In genomic region chr2:128127121-128127671, GRCm38 (mm10) we compare ENCODE assay signal across 8 mouse cellular contexts. TPM values are rescaled to one million over a fixed set of nuclear protein-coding genes. Genes with fewer than 3 reads are reported as not detected.
DNase-seq lines count a peak whose midpoint lies in the region; ATAC-seq lines count a peak whose summit lies in the region.

No protein-coding gene starts in this region.

- H3K27ac ChIP-seq in intestine, embryonic 15.5 days = peak overlapping the region; percentile 83

- 0 out of 2 replicates have a peak, but pooled peaks cover 3% of the 10 kb centered on the region for H3K36me3 ChIP-seq in intestine, embryonic 15.5 days

- H3K9ac ChIP-seq in intestine, embryonic 15.5 days = peak overlapping the region; percentile 69

- 0% methylated on average over 67 of the region's 67 CpGs for WGBS in intestine, embryonic 15.5 days

- peaks cover 42% of the 10 kb centered on the region for H3K4me1 ChIP-seq in intestine, embryonic 15.5 days (replicated peaks)

- intact Hi-C loops in left cerebral cortex, postnatal 14 days (cut with DNase I) = loop anchor here (5.0 kb wide), 1 partner anchor 445 kb away; no protein-coding TSS in a partner anchor

- no peaks in the 10 kb centered on the region for H3K9me3 ChIP-seq in intestine, embryonic 15.5 days

- H3K27me3 ChIP-seq in intestine, embryonic 15.5 days (replicated peaks) = peaks cover 20% of the 10 kb centered on the region

- H3K4me2 ChIP-seq in intestine, embryonic 15.5 days (replicated peaks) = peak overlapping the region; percentile 95

- peak; percentile 95 for DNase-seq in adrenal gland, adult 8-10 months
- DNase-seq in embryo, embryonic 11 days = peak; percentile 98
- DNase-seq in gastrocnemius, postnatal 25 days = peak; percentile 97
- peak; percentile 83 to 87 for DNase-seq in left cerebral cortex, postnatal 14 days (ENCODE audit: low spot score in 2 of 2)
- DNase-seq in right cerebral cortex, postnatal 36 days (ENCODE audit: low spot score in 2 of 2) = peak; percentile 78 to 84
- DNase-seq in yolk sac, embryonic 10.5 days (ENCODE audit: low spot score) = peak; percentile 95

- peak overlapping the region; percentile 76 for H3K4me3 ChIP-seq in intestine, embryonic 15.5 days (replicated peaks)

- peak; percentile 88 for ATAC-seq in intestine, embryonic 15.5 days
- ATAC-seq in megakaryocyte-erythroid progenitor cell, adult 5-6 weeks (replicated peaks; ENCODE audit: low FRiP score, low TSS enrichment, poor library complexity, severe bottlenecking) = peak; percentile 81

RNA-seq across cellular contexts. Expression of gene Bcl2l11, which starts 1.4 kb away (rescaled TPM):
- total RNA-seq in adrenal gland, adult 8-10 months (2022) = 10 to 100 TPM; 10.2 to 43.3 (median 41.6) TPM
- 1 to 10 TPM; 2.4 to 5.1 TPM for total RNA-seq in gastrocnemius, postnatal 25 days (2021)
- polyA plus RNA-seq in intestine, embryonic 15.5 days (2015; fragmentation: Nextera tagmentation; extraction: Ambion mirVana) = 12.8 and 13.1 TPM in 2 replicates
- total RNA-seq in left cerebral cortex, postnatal 14 days (2021) = 10 to 100 TPM in 1 of 2 experiments, 1 to 10 TPM in 1; 9.3 to 10.5 TPM
- total RNA-seq in megakaryocyte-erythroid progenitor cell, adult 5-6 weeks (2014; fragmentation: Nextera tagmentation) = 22.5 and 31.0 TPM in 2 replicates
- total RNA-seq in megakaryocyte-erythroid progenitor cell, adult 5-6 weeks (2017) = 11.9 and 21.6 TPM in 2 replicates

Comparison
In these comparisons a context has a peak if more than half of its experiments do, and no peak if none do; other contexts are left out.
1. Peak in every context shown above with its lines: DNase-seq, ATAC-seq, H3K4me3 ChIP-seq and H3K27ac ChIP-seq.